Mouse (Mus musculus) stomach, postnatal 0 days (tissue): Measurements from ENCODE around the gene Serpina3g.

Experiments used
- CTCF ChIP-seq: IDR thresholded peaks from 2 replicates; pipeline ENCODE4 v1.5.1; 2016; ENCODE audit warnings: antibody characterized with exemption, low read depth, mild to moderate bottlenecking, moderate library complexity
- EP300 ChIP-seq: optimal IDR thresholded peaks from 2 replicates; pipeline ENCODE3; 2016; ENCODE audit warnings: antibody characterized with exemption

DNA sequence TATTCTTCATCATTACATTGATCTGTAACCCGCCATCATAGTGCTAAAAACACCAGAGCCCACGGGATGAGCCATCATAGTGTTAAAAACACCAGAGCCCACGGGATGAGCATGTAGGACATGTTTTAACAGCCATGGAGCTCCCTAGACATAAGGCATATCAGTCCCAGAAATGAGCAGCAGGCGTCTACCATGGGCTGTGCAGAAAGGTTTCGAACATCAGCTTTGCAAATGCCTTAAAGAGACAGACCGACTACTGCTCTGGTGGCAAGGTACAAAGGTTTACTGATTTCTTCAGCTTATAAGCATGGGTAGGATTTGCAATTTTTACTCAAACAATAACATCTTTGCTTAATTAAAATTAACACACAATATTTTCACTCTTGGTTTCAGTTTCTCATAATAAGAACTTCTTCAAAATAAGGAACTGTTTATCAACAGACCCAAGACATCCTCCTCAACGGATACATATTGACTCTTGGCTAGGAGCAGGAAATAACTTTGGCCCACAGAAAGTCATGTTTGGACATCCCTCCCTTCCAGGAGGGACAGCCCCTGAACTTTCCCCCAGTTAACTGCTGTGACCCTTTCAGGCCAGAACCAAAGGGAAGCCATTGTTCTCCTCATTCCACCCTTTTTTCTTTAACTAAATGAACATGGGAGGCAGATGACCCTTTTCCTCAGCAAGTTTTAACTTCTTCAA is 11.3 kb upstream of the Serpina3g start:
- TF ChIP-seq CTCF (no peak), EP300 (no peak)
